Mouse (Mus musculus): ENCODE results near the gene Cpeb4. TPM values are rescaled to one million over a fixed set of nuclear protein-coding genes. Genes with fewer than 3 reads are reported as not detected.

Gene Cpeb4
- polyA plus RNA-seq, 1 experiment: 4.8 TPM

- TF ChIP-seq GATA1 (IDR thresholded peaks at IDR 0.05; ENCODE audit: borderline replicate concordance, low read length) (no peak), FLI1 (IDR thresholded peaks at IDR 0.05; ENCODE audit: low read length) (no peak)
Measured at GRCm38 (mm10) chr11:31984786-31985185, 112.8 kb downstream of the Cpeb4 start.

More at GRCm38 (mm10) chr11:31984786-31985185, 112.8 kb downstream of the Cpeb4 start:
- Histone ChIP-seq H3K4me1 (peaks cover 22% of the 10 kb centered on the region), H3K27me3 (replicated peaks) (no peaks in the 10 kb centered on the region), H3K9me3 (peaks cover 3% of the 10 kb centered on the region; the same call in 1 of the 2 replicates), H3K4me3 (replicated peaks) (no peak overlapping the region), H3K36me3 (replicated peaks; ENCODE audit: low read length) (no peaks in the 10 kb centered on the region)

Other genes starting within 250 kb of the Cpeb4 start
- 5.0 and 5.2 TPM in 2 replicates for gene Bod1, start 200.3 kb upstream of the Cpeb4 start, polyA plus RNA-seq (2012; ENCODE audit: insufficient read depth, low replicate concordance)
- gene 4930524B15Rik, start 93.4 kb downstream of the Cpeb4 start, polyA plus RNA-seq (2012; ENCODE audit: insufficient read depth, low replicate concordance): 0.17 TPM in 1 of 2 replicates, not detected in the other
- gene Nsg2, start 128.3 kb downstream of the Cpeb4 start, polyA plus RNA-seq (2012; ENCODE audit: insufficient read depth, low replicate concordance): 12.5 TPM in 1 of 2 replicates, not detected in the other